Mouse (Mus musculus): ENCODE data around the gene Des. TPM values are rescaled to one million over a fixed set of nuclear protein-coding genes. Genes with fewer than 3 reads are reported as not detected.
A peak's percentile ranks its signal among the peaks of the same experiment; 100 is the strongest.

The Des gene
- total and polyA plus RNA-seq, 3 experiments = 9.3 to 18.9 (median 11.7) TPM

DNA sequence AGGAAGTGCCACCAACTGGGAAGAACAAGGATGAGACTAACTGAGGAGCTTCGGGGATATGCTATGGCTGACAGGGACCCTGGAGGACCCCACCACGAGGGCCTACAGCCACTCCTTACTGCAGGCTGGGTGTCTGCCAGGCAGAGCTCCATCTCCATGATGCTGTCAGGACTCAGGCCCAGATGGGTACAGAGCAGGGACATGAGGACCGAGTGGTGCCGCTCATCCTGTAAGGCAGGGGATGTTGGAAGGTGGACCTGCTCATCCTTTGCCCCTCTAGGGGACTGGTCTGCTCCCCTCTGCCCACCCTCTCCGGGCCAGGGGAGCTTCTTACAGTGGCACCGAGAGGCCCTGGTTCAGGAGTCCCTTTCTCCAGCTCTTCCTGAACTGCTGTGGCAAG is 45.1 kb upstream of the Des start:
- in situ Hi-C loops (cut with MboI; ENCODE audit: low pct_ligation_motif_present, low pct_unique_long_range_greater_than_20kb, low sequenced_read_pairs) = no loop called here
- no peak overlapping the region for H3K4me3 ChIP-seq (replicated peaks in 1 of 3; ENCODE audit: low read depth in 2 of 3, low read length in 2 of 3, poor library complexity in 1 of 3)

GRCm38 (mm10) chr1:75315456-75316365 is 44.4 kb upstream of the Des start:
- H3K4me1 ChIP-seq (ENCODE audit: control insufficient read depth in 1 of 2, insufficient read depth in 2 of 2) = peaks cover 6 to 34% of the 10 kb centered on the region in 2 experiments
- dilution Hi-C loops (cut with MboI; ENCODE audit: extremely low pct_ligation_motif_present, extremely low pct_unique_long_range_greater_than_20kb, low sequenced_read_pairs) = no loop called here
- peak overlapping the region; percentile 85 for H3K9ac ChIP-seq (ENCODE audit: insufficient read depth, low read depth)

More for the DNA sequence above, 45.1 kb upstream of the Des start:
- Histone ChIP-seq H3K36me3 (replicated peaks in 1 of 2; ENCODE audit: control insufficient read depth in 1 of 2, insufficient read depth in 1 of 2, low read length in 1 of 2) (peaks cover 34 to 55% of the 10 kb centered on the region in 2 experiments), H3K27ac (ENCODE audit: insufficient read depth, low read depth) (no peak overlapping the region), H3K9ac (ENCODE audit: insufficient read depth, low read depth) (no peak overlapping the region), H3K27me3 (replicated peaks) (no peaks in the 10 kb centered on the region), H3K79me2 (replicated peaks; ENCODE audit: control insufficient read depth, extremely low read depth, insufficient read depth, poor library complexity, severe bottlenecking) (no peaks in the 10 kb centered on the region), H3K4me1 (ENCODE audit: control insufficient read depth in 1 of 2, insufficient read depth in 2 of 2) (peaks cover 4 to 39% of the 10 kb centered on the region in 2 experiments), H3K4me2 (ENCODE audit: insufficient read depth, low read depth, poor library complexity, severe bottlenecking) (no peak overlapping the region), H3K9me3 (replicated peaks; ENCODE audit: low read length) (no peaks in the 10 kb centered on the region)
- no peak for DNase-seq (ENCODE audit: extremely low read depth)
- dilution Hi-C loops (cut with MboI; ENCODE audit: extremely low pct_ligation_motif_present, extremely low pct_unique_long_range_greater_than_20kb, low sequenced_read_pairs) = no loop called here
- TF ChIP-seq SIN3A (IDR thresholded peaks at IDR 0.05; ENCODE audit: low read length) = no peak
- no peak for TF ChIP-seq POLR2AphosphoS2 (IDR thresholded peaks at IDR 0.05; ENCODE audit: low read depth, low read length)
- no peak for TF ChIP-seq ZC3H11A (IDR thresholded peaks at IDR 0.05; ENCODE audit: low read depth, low read length)
- no peak for TF ChIP-seq JUN (IDR thresholded peaks at IDR 0.05; ENCODE audit: insufficient read depth, low read depth, low read length)
- no peak for TF ChIP-seq RCOR1 (conservative IDR thresholded peaks at IDR 0.05; ENCODE audit: low read depth, low read length)
- no peak for TF ChIP-seq ELF1 (IDR thresholded peaks at IDR 0.05; ENCODE audit: low read depth, low read length)
- TF ChIP-seq E2F4 (IDR thresholded peaks at IDR 0.05; ENCODE audit: insufficient replicate concordance, low read depth, low read length) = no peak
- no peak for TF ChIP-seq ETS1 (conservative IDR thresholded peaks at IDR 0.05; ENCODE audit: low read depth, low read length)

DNA sequence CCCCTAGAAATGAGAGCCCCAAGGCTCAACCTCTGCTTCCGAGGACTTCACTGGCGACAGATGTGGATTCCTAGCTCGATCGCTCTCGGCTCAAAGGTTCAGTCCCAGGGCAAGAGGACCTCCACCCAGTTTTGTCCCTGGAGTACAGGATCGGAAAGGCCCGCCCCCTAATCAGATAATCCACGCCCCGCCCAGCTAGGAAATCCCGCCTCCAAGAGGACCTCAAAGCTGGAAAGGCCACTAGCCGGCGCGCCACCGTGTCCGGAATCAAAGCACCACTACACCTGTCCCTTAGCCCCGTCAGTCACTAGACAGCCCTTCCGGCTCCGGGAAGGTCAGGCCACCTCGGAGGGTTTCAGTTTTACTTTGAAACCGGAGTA is 43.3 kb upstream of the Des start:
- peak; percentile 81 for DNase-seq (ENCODE audit: extremely low read depth)
- H3K9ac ChIP-seq (ENCODE audit: insufficient read depth, low read depth) = peak overlapping the region; percentile 85
- peaks cover 21 to 36% of the 10 kb centered on the region in 2 experiments for H3K36me3 ChIP-seq (replicated peaks in 1 of 2; ENCODE audit: control insufficient read depth in 1 of 2, insufficient read depth in 1 of 2, low read length in 1 of 2)
- in situ Hi-C loops (cut with MboI; ENCODE audit: low pct_ligation_motif_present, low pct_unique_long_range_greater_than_20kb, low sequenced_read_pairs) (no loop called here), dilution Hi-C loops (cut with MboI; ENCODE audit: extremely low pct_ligation_motif_present, extremely low pct_unique_long_range_greater_than_20kb, low sequenced_read_pairs) (no loop called here)
- H3K9me3 ChIP-seq (replicated peaks; ENCODE audit: low read length) = peaks cover 2% of the 10 kb centered on the region
- H3K4me2 ChIP-seq (ENCODE audit: insufficient read depth, low read depth, poor library complexity, severe bottlenecking) = peak overlapping the region; percentile 63; the same call in 1 of the 2 replicates
- H3K27ac ChIP-seq (ENCODE audit: insufficient read depth, low read depth) = peak overlapping the region; percentile 86
- peaks cover 6 to 27% of the 10 kb centered on the region in 2 experiments for H3K4me1 ChIP-seq (ENCODE audit: control insufficient read depth in 1 of 2, insufficient read depth in 2 of 2)
- no peaks in the 10 kb centered on the region for H3K79me2 ChIP-seq (replicated peaks; ENCODE audit: control insufficient read depth, extremely low read depth, insufficient read depth, poor library complexity, severe bottlenecking)
- H3K4me3 ChIP-seq (replicated peaks in 1 of 3; ENCODE audit: low read depth in 2 of 3, low read length in 2 of 3, poor library complexity in 1 of 3) = peak overlapping the region; percentile 64 to 87 (median 86)
- no peaks in the 10 kb centered on the region for H3K27me3 ChIP-seq (replicated peaks)
- TF ChIP-seq UBTF (IDR thresholded peaks at IDR 0.05; ENCODE audit: low read depth, low read length) (no peak), EP300 (IDR thresholded peaks at IDR 0.05; ENCODE audit: low read length) (no peak), NELFE (IDR thresholded peaks at IDR 0.05; ENCODE audit: low read depth, low read length) (no peak), ETS1 (conservative IDR thresholded peaks at IDR 0.05; ENCODE audit: low read depth, low read length) (no peak), ZC3H11A (IDR thresholded peaks at IDR 0.05; ENCODE audit: low read depth, low read length) (no peak), ZNF384 (IDR thresholded peaks at IDR 0.05; ENCODE audit: low read depth, low read length) (no peak), ZMIZ1 (IDR thresholded peaks at IDR 0.05; ENCODE audit: low read depth, low read length) (no peak), MAX (IDR thresholded peaks at IDR 0.05; ENCODE audit: low read length) (no peak), NRF1 (IDR thresholded peaks at IDR 0.05; ENCODE audit: low read depth, low read length) (no peak), POLR2A (IDR thresholded peaks at IDR 0.05; ENCODE audit: low read depth, low read length) (peak; percentile 60), GABPA (IDR thresholded peaks at IDR 0.05; ENCODE audit: insufficient replicate concordance, low read depth, low read length) (no peak), IRF4 (IDR thresholded peaks at IDR 0.05; ENCODE audit: low read depth, low read length) (peak; percentile 43), KAT2A (IDR thresholded peaks at IDR 0.05; ENCODE audit: insufficient replicate concordance, low read length) (no peak), POLR2AphosphoS2 (IDR thresholded peaks at IDR 0.05; ENCODE audit: low read depth, low read length) (no peak), MEF2A (IDR thresholded peaks at IDR 0.05; ENCODE audit: borderline replicate concordance, low read depth, low read length) (0 out of 2 replicates have a peak, but pooled peaks have one; percentile 26), MAZ (IDR thresholded peaks at IDR 0.05; ENCODE audit: low read depth, low read length) (no peak), CTCF (conservative IDR thresholded peaks at IDR 0.05 in 1 of 2, IDR thresholded peaks at IDR 0.05 in 1 of 2; ENCODE audit: low read depth in 2 of 2, low read length in 2 of 2) (peak in 1 of 2 experiments; percentile 26; a peak in 2 of 4 replicates)

More at GRCm38 (mm10) chr1:75315456-75316365, 44.4 kb upstream of the Des start:
- Histone ChIP-seq H3K27me3 (replicated peaks) (no peaks in the 10 kb centered on the region), H3K36me3 (replicated peaks in 1 of 2; ENCODE audit: control insufficient read depth in 1 of 2, insufficient read depth in 1 of 2, low read length in 1 of 2) (peaks cover 30 to 48% of the 10 kb centered on the region in 2 experiments), H3K9me3 (replicated peaks; ENCODE audit: low read length) (no peaks in the 10 kb centered on the region), H3K27ac (ENCODE audit: insufficient read depth, low read depth) (no peak overlapping the region), H3K79me2 (replicated peaks; ENCODE audit: control insufficient read depth, extremely low read depth, insufficient read depth, poor library complexity, severe bottlenecking) (no peaks in the 10 kb centered on the region), H3K4me3 (replicated peaks in 1 of 3; ENCODE audit: low read depth in 2 of 3, low read length in 2 of 3, poor library complexity in 1 of 3) (peak overlapping the region; percentile 64 to 87 (median 86)), H3K4me2 (ENCODE audit: insufficient read depth, low read depth, poor library complexity, severe bottlenecking) (peak overlapping the region; percentile 63)
- TF ChIP-seq BHLHE40 (IDR thresholded peaks at IDR 0.05; ENCODE audit: low read depth, low read length) (no peak), USF2 (conservative IDR thresholded peaks at IDR 0.05; ENCODE audit: low read depth, low read length) (no peak)
- in situ Hi-C loops (cut with MboI; ENCODE audit: low pct_ligation_motif_present, low pct_unique_long_range_greater_than_20kb, low sequenced_read_pairs) = no loop called here
- no peak for DNase-seq (ENCODE audit: extremely low read depth)

Data from CH12.LX (cell line).